Mouse (Mus musculus) lung, postnatal 0 days (tissue): ENCODE results near the gene Vrk3.

Experiments
- CTCF ChIP-seq: IDR thresholded peaks from 2 replicates; pipeline ENCODE4 v1.5.1; 2016; ENCODE audit warnings: antibody characterized with exemption, mild to moderate bottlenecking
- EP300 ChIP-seq: IDR thresholded peaks from 2 replicates; pipeline ENCODE4 v1.6.1; 2016; ENCODE audit warnings: antibody characterized with exemption, mild to moderate bottlenecking, control low read depth

- no peak for TF ChIP-seq EP300
- no peak for TF ChIP-seq CTCF
These were observed 67.7 kb downstream of the Vrk3 start, which contains the start of the genes Nup62 and Il4i1 for GRCm38 (mm10) chr7:44815721-44816469.
